Mouse (Mus musculus): ENCODE data around the gene Slc22a12. TPM values are rescaled to one million over a fixed set of nuclear protein-coding genes. Genes with fewer than 3 reads are reported as not detected.

The Slc22a12 gene
- total RNA-seq (2021) = under 1 TPM; 0.40 to 0.71 TPM

DNA sequence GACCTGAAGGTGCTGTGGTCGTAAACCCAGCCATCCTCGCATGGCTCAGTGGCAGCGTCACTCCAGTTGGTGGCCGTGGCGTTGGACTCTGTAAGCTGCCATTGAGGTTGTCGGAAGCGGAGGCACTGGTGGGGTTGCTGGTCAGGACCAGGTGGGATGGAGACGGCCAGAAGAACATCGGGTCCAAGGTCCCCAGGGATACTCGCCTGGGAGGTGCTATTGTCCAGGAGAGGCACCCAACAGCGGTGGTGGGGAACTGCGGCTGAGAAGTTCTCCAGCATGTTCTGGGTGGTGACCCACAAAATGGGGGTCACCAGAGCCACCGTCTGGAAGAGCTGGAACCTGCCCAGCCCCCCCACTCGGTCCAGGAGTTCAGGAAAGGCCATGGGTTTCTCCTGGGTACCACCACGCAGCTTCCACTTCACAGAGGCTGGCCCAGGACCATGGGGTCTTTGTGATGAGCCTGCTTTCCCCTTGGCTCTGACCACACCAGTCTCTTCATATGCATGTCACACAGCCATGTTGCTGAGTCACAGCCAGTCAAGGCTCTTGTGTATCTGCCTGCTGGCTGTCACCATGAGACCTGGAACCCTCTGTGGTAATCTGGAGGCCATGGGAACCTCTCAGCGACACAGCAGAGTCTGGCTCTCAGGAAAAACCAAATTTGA, at the start of gene Slc22a12:
Gene Slc22a12 (minus strand): TSS at position 666 of the 668 bp plus-strand sequence.
- DNase-seq = no peak

DNA sequence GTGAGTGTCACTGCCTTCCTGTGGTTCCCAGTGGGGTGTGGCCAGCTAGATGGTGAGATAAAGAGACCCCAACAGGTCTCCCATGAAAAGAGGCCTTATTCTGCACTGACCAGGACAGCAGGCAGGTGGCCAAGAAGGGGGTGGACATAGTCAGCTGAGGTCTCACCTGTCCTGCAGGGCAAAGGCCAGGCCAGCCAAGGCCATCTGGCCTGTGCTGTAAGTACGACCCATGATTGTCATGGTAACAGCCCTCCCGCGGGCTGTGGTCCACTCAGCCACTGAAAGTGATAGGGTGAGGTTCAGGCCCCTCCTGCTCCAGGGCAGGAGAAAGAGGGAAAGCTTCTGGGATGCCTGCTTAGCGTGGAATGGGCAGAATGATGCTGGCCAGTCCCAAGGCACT, 29.2 kb upstream of the Slc22a12 start:
- no peak for DNase-seq

- DNase-seq = no peak
These were observed 28.6 kb upstream of the Slc22a12 start for GRCm38 (mm10) chr19:6571476-6571875.

- DNase-seq = no peak
These were observed 26.7 kb upstream of the Slc22a12 start for GRCm38 (mm10) chr19:6569561-6569960.

DNA sequence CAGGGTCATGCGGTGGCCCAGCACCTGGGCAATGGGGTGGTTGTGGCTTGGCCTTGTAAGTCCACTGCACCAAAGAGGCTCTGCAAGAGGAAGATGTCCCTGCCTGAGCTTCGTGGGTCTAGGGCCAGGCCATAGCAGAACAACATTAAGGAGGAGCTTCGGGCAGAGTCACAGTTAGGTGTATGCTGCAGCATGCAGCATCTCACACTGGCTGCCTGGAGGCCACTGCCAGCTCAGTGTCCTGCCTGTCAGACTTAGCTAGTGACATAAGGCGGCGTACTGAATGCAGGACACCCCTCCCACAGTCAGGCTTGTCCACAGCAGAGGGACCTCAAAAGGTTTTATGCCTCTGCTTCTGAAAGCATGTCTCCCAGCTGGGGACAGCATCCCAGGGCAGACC, 26.2 kb upstream of the Slc22a12 start:
- DNase-seq = no peak

DNA sequence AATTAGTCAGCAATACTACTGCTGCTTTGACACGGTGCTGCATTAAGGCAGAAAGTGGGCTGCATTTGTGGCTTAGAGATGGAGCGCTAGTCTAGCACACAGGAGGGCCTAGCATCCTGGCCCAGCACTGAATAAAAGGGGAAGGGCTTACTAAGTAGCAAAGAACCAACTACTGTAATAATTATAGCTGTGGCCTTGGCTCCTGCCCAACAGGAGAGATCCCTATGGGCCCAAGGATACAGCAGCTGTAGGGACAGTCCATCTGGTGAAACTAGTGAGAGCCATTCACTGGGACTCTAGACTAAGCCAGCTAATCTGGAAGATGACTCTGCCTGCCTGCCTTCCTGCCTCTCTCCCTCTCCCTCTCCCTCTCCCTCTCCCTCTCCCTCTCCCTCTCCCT, 23.6 kb upstream of the Slc22a12 start:
- no peak for DNase-seq

- no peak for DNase-seq
These were observed 22.3 kb upstream of the Slc22a12 start for GRCm38 (mm10) chr19:6565136-6565535.

GRCm38 (mm10) chr19:6560246-6560815, 17.5 kb upstream of the Slc22a12 start:
- no peak for DNase-seq

DNA sequence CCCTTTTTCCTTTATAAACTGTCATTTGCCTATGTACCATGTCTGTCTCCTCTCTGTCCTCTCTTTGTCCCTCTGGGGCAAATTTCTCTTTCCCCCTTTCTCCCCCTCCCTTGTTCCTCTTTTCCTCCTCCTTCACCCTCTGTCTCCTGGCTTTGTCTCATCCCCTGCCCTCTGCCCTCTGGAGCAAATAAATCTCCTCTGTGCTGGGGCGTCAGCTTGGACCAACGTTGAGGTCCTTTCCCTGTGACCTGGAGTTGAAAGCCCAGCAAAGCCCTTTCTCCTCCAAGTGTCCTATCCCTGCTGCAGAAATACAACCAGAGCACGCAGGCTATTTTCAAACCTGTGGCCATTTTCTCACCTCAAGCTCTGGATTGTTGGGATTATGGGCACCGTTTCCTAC, 16.7 kb upstream of the Slc22a12 start:
- no peak for DNase-seq

GRCm38 (mm10) chr19:6553819-6554582, 11.2 kb upstream of the Slc22a12 start:
- DNase-seq = no peak

DNA sequence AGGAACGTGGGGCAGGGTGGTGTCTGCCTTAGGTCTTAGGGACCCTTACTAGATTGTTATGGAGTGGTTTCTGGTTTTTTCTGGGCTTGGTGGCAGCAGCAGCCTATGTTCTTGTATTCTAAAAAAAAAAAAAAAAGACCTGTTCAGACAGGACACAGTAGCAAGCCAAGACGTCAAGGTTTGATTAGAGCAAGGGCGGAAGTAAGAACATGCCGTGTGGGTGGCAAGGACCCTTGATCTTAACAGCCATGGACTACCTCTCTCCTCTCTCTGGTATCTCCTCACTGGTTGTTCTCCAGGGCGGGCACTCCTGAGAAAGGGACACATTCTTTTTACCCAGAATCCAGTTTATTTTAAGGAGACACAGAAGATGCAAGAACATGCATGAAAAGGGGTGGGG, 10.3 kb upstream of the Slc22a12 start:
- DNase-seq = no peak

- DNase-seq = no peak
These were observed 9.6 kb upstream of the Slc22a12 start for GRCm38 (mm10) chr19:6552302-6553028.

DNA sequence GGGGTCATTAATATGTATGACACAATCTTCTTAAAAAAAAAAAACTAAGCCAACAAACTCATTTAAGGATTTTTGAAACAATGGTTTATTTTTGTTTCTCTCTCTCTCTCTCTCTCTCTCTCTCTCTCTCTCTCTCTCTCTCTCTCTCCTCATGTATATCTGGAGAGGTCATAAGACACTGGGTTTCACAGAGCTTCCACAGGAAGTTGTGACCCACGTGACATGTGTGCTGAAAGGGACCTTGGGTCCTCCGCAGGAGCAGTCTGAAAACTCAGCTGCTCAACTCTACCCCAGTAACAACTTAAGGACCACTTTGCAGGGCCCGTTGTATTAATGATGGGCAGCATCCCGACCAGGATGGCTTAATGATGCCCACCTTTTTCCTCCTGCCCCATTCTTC, 8.4 kb upstream of the Slc22a12 start:
- no peak for DNase-seq

GRCm38 (mm10) chr19:6549566-6549965, 6.7 kb upstream of the Slc22a12 start:
- DNase-seq = no peak

GRCm38 (mm10) chr19:6548431-6549410, 5.9 kb upstream of the Slc22a12 start:
- DNase-seq = no peak

- DNase-seq = no peak
These were observed 5.0 kb upstream of the Slc22a12 start for GRCm38 (mm10) chr19:6547801-6548200.

- no peak for DNase-seq
These were observed 3.3 kb upstream of the Slc22a12 start for GRCm38 (mm10) chr19:6546096-6546495.

- no peak for DNase-seq
These were observed 2.6 kb upstream of the Slc22a12 start for GRCm38 (mm10) chr19:6545481-6545880.

DNA sequence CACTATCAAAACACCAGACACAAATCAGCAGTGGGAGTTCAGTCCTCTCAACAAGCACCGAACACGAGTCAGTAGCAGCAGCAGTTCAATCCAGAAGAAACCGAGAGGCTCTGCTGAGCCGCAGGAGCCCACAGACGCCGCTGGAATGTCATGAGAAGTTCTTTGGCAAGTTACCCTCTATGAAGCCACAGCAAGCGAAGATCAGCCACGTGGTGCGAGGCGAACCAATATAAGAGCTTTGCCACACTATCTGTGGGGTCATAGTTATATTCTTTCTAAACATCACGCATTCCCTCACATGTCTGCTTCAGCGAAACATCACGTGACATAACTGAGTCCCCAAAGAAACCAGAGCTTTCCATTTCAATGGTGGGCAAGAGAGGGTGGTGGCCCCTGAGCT, 1.9 kb upstream of the Slc22a12 start:
- no peak for DNase-seq

DNA sequence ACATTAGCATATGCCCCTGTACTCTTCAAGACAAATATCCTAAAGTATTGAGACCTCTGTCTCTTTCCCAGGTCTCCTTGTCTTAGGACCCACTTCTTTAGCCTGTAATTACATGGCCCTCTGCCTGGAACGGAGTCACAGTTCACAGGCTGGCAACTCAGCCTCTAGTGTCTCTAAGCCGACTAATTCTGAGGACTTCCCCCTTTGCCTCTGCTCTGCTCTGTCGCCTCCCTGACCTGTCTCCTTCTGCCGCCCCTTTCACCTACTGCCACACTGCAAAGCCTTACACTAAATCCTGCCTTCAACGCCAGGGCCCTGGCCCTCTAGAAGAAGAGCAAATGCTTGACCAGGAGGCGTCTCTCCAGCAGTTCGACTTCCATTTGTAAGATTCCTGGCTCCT, 686 bp upstream of the Slc22a12 start:
- DNase-seq = no peak

DNA sequence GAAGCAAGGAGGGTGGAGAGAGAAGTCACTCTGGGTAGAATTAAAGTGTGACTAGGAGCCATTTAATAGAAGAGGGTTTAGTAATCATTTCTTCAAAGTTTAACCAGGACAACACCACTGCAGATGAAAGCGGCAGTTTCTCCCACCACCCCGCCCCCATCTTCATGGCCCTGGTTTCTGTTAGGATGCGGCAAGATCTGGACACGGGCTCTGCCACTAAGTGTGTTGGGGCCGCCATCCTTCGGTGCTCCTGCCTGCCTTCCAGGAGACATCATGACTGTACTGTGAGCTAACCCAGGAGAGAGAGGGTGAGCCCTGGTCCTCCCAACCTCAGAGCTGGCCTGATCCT, 177 bp upstream of the Slc22a12 start:
- no peak for DNase-seq

- DNase-seq = no peak
These were observed 1.3 kb downstream of the Slc22a12 start for GRCm38 (mm10) chr19:6541521-6541920.

Data from layer of hippocampus, postnatal 36 days (tissue).